Mouse (Mus musculus): ENCODE results near the gene Chad.

DNA sequence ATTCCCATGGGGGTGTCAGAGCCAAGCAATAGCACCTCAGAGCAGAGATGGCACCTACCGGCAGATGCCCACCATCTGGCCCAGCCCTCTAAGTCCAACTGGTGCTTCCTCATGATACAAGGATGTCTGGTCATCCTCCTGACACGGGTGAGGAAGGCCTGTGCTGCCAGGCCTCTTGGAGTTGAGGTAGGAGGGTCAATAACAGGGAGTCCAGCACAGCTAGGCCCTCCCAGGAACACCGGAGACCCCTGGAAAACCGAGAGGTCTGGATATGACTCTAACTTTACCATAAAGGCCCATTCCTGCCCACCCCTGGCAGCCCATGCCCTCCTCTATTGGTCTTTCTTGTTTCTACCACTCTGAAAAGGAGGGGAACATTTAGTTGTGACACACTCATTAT lies 22.4 kb upstream of the Chad start:
- TF ChIP-seq EP300 (IDR thresholded peaks at IDR 0.05) = no peak
- TF ChIP-seq CTCF (IDR thresholded peaks at IDR 0.05) = no peak
